Mouse (Mus musculus): ENCODE results near the gene 2200002J24Rik.
A peak's percentile ranks its signal among the peaks of the same experiment; 100 is the strongest.

The 2200002J24Rik gene

GRCm38 (mm10) chr7:30698589-30698988 lies at the start of gene 2200002J24Rik:
Gene 2200002J24Rik (plus strand): TSS chr7:30698926.
- DNase-seq (ENCODE audit: low read depth, low spot score), result no peak

- DNase-seq (ENCODE audit: low read depth, low spot score), result peak; percentile 99
These were observed 48.9 kb upstream of the 2200002J24Rik start, which contains the start of gene Rbm42 for GRCm38 (mm10) chr7:30649591-30650540. Gene Rbm42 (minus strand): TSS chr7:30650317.

- peak; percentile 95 for DNase-seq (ENCODE audit: low read depth, low spot score)
These were observed 34.1 kb upstream of the 2200002J24Rik start, which contains the start of gene Haus5 for GRCm38 (mm10) chr7:30664529-30665200. Gene Haus5 (minus strand): TSS chr7:30664994.

GRCm38 (mm10) chr7:30665321-30665720 lies 33.4 kb upstream of the 2200002J24Rik start:
- no peak for DNase-seq (ENCODE audit: low read depth, low spot score)

GRCm38 (mm10) chr7:30669229-30669628 lies 29.5 kb upstream of the 2200002J24Rik start:
- peak; percentile 50 for DNase-seq (ENCODE audit: low read depth, low spot score)

GRCm38 (mm10) chr7:30671480-30671879 lies 27.2 kb upstream of the 2200002J24Rik start, which contains the start of gene Pmis2:
Gene Pmis2 (minus strand): TSS chr7:30671605.
- no peak for DNase-seq (ENCODE audit: low read depth, low spot score)

- no peak for DNase-seq (ENCODE audit: low read depth, low spot score)
These were observed 20.3 kb upstream of the 2200002J24Rik start for GRCm38 (mm10) chr7:30678263-30678975.

- no peak for DNase-seq (ENCODE audit: low read depth, low spot score)
These were observed 16.8 kb upstream of the 2200002J24Rik start for GRCm38 (mm10) chr7:30681897-30682296.

GRCm38 (mm10) chr7:30683425-30683824 lies 15.3 kb upstream of the 2200002J24Rik start:
- DNase-seq (ENCODE audit: low read depth, low spot score), result no peak

GRCm38 (mm10) chr7:30688325-30688724 lies 10.4 kb upstream of the 2200002J24Rik start:
- DNase-seq (ENCODE audit: low read depth, low spot score), result no peak

- DNase-seq (ENCODE audit: low read depth, low spot score), result no peak
These were observed 625 bp upstream of the 2200002J24Rik start for GRCm38 (mm10) chr7:30698101-30698500.

- DNase-seq (ENCODE audit: low read depth, low spot score), result no peak
These were observed 7.6 kb downstream of the 2200002J24Rik start for GRCm38 (mm10) chr7:30706214-30706882.

GRCm38 (mm10) chr7:30707441-30707840 lies 8.7 kb downstream of the 2200002J24Rik start:
- no peak for DNase-seq (ENCODE audit: low read depth, low spot score)

- DNase-seq (ENCODE audit: low read depth, low spot score), result no peak
These were observed 13.2 kb downstream of the 2200002J24Rik start, which contains the start of gene Atp4a for GRCm38 (mm10) chr7:30711942-30712341. Gene Atp4a (plus strand): TSS chr7:30712209.

GRCm38 (mm10) chr7:30717006-30717715 lies 18.4 kb downstream of the 2200002J24Rik start:
- DNase-seq (ENCODE audit: low read depth, low spot score), result peak; percentile 77

GRCm38 (mm10) chr7:30717716-30718046 lies 19.0 kb downstream of the 2200002J24Rik start:
- no peak for DNase-seq (ENCODE audit: low read depth, low spot score)

- no peak for DNase-seq (ENCODE audit: low read depth, low spot score)
These were observed 20.9 kb downstream of the 2200002J24Rik start for GRCm38 (mm10) chr7:30719669-30720068.

- no peak for DNase-seq (ENCODE audit: low read depth, low spot score)
These were observed 22.6 kb downstream of the 2200002J24Rik start for GRCm38 (mm10) chr7:30721286-30721685.

GRCm38 (mm10) chr7:30723274-30723953 lies 24.7 kb downstream of the 2200002J24Rik start:
- no peak for DNase-seq (ENCODE audit: low read depth, low spot score)

- no peak for DNase-seq (ENCODE audit: low read depth, low spot score)
These were observed 29.5 kb downstream of the 2200002J24Rik start for GRCm38 (mm10) chr7:30728214-30728613.
